Mouse (Mus musculus) left cerebral cortex, adult 2 months (tissue): ENCODE results near the gene Klf2. TPM values are rescaled to one million over a fixed set of nuclear protein-coding genes. Genes with fewer than 3 reads are reported as not detected.
A peak's percentile ranks its signal among the peaks of the same experiment; 100 is the strongest.

Experiments
- DNase-seq, 2 experiments: peaks; one replicate each; pipeline ENCODE4 v3.0.0; 2021 to 2022; ENCODE audit warnings: low spot score in 2 of 2, mixed read lengths in 1 of 2; ENCODE audit errors: extremely low spot score in 1 of 2
- H3K27ac ChIP-seq: fragments of 200-600 bp; 2 replicates; pipeline ENCODE4 v1.8.1; 2022
- H3K4me3 ChIP-seq: fragments of 200-600 bp; 2 replicates; pipeline ENCODE4 v1.8.1; 2022
- CTCF ChIP-seq: fragments of 200-600 bp; IDR thresholded peaks from 2 replicates; pipeline ENCODE4 v1.8.1; 2022; ENCODE audit warnings: antibody characterized with exemption, mild to moderate bottlenecking, moderate library complexity
- intact Hi-C: fragments of 180-260 bp; cut with DNase I; formaldehyde crosslinking; loops from one replicate; pipeline ENCODE4 v1.15.1; 2025
- total RNA-seq, 2 experiments: library from RNA; stranded (reverse); gene quantifications; 2 replicates each; pipeline ENCODE4 v1.2.3; 2021

Gene Klf2
- total RNA-seq, 2 experiments from 2014 or later, result 17.1 to 32.3 TPM

- TF ChIP-seq CTCF, result no peak
- no peak overlapping the region for H3K4me3 ChIP-seq
- intact Hi-C loops, result no loop called here
- H3K27ac ChIP-seq, result no peak overlapping the region
- DNase-seq, result no peak
These were observed 10.6 kb upstream of the Klf2 start for GRCm38 (mm10) chr8:72308276-72308675.

GRCm38 (mm10) chr8:72310849-72311506 lies 7.9 kb upstream of the Klf2 start:
- H3K4me3 ChIP-seq, result no peak overlapping the region
- DNase-seq, result peak; percentile 75
- intact Hi-C loops, result no loop called here
- peak overlapping the region; percentile 28; the same call in 1 of the 2 replicates for H3K27ac ChIP-seq
- TF ChIP-seq CTCF, result no peak

- TF ChIP-seq CTCF, result no peak
- DNase-seq, result no peak
- no peak overlapping the region for H3K4me3 ChIP-seq
- no peak overlapping the region for H3K27ac ChIP-seq
- intact Hi-C loops, result no loop called here
These were observed 5.8 kb upstream of the Klf2 start for GRCm38 (mm10) chr8:72312926-72313518.

GRCm38 (mm10) chr8:72316053-72316695 lies 2.7 kb upstream of the Klf2 start:
- intact Hi-C loops, result no loop called here
- Histone ChIP-seq H3K27ac (no peak overlapping the region), H3K4me3 (no peak overlapping the region)
- no peak for TF ChIP-seq CTCF
- no peak for DNase-seq

- intact Hi-C loops, result no loop called here
- Histone ChIP-seq H3K27ac (no peak overlapping the region), H3K4me3 (no peak overlapping the region)
- no peak for TF ChIP-seq CTCF
- no peak for DNase-seq
These were observed 1.0 kb upstream of the Klf2 start for GRCm38 (mm10) chr8:72317741-72318301.

- H3K4me3 ChIP-seq, result peak overlapping the region; percentile 66
- intact Hi-C loops, result no loop called here
- no peak for DNase-seq
- peak overlapping the region; percentile 77 for H3K27ac ChIP-seq
- TF ChIP-seq CTCF, result no peak
These were observed 564 bp downstream of the Klf2 start for GRCm38 (mm10) chr8:72319397-72319796.

- peak overlapping the region; percentile 67 for H3K27ac ChIP-seq
- peak overlapping the region; percentile 66 for H3K4me3 ChIP-seq
- TF ChIP-seq CTCF, result no peak
- DNase-seq, result peak in 1 of 2 experiments; percentile 40
- intact Hi-C loops, result no loop called here
These were observed 1.3 kb downstream of the Klf2 start for GRCm38 (mm10) chr8:72319921-72320802.

GRCm38 (mm10) chr8:72320803-72321583 lies 2.2 kb downstream of the Klf2 start:
- no peak for DNase-seq
- Histone ChIP-seq H3K27ac (peak overlapping the region; percentile 47; the same call in 1 of the 2 replicates), H3K4me3 (peak overlapping the region; percentile 66)
- no peak for TF ChIP-seq CTCF
- intact Hi-C loops, result no loop called here

- peak overlapping the region; percentile 66 for H3K4me3 ChIP-seq
- H3K27ac ChIP-seq, result 0 out of 2 replicates have a peak overlapping the region, but pooled peaks have one; percentile 34
- intact Hi-C loops, result loop anchor here (2.0 kb wide), 1 partner anchor 37 kb away; no protein-coding TSS in a partner anchor
- TF ChIP-seq CTCF, result no peak
- DNase-seq, result no peak
These were observed 3.0 kb downstream of the Klf2 start for GRCm38 (mm10) chr8:72321635-72322441.

GRCm38 (mm10) chr8:72322471-72322889 lies 3.6 kb downstream of the Klf2 start:
- Histone ChIP-seq H3K4me3 (peak overlapping the region; percentile 27), H3K27ac (peak overlapping the region; percentile 79)
- intact Hi-C loops, result loop anchor here (2.0 kb wide), 1 partner anchor 36 kb away; no protein-coding TSS in a partner anchor
- TF ChIP-seq CTCF, result no peak
- no peak for DNase-seq
